Mouse (Mus musculus): ENCODE measurements around the gene Arglu1. TPM values are rescaled to one million over a fixed set of nuclear protein-coding genes. Genes with fewer than 3 reads are reported as not detected.

The Arglu1 gene
- polyA plus RNA-seq, 1 experiment: 20.5 TPM

DNA sequence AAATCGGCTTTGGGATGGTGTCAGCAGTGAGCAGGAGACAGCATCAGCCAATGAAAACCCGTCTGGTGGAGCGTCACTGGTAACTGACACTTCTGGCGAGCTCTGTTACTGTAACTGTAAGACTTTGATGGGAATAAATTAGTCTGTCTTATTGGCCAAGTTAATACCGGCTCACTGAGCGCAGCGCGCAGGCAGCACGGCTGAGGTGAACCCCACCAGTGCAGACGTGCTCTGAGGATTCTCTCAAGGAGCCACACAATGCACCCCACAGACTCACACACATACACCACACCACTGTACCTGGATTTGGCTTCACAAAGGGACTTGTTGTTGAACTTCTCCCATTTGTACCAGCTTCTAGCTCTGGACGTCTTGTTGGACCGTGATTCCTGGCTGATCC is 68.3 kb downstream of the Arglu1 start:
- H3K4me3 ChIP-seq (ENCODE audit: insufficient read depth, low read depth, low read length): no peak overlapping the region
- H3K27me3 ChIP-seq (replicated peaks; ENCODE audit: control insufficient read depth, insufficient read depth, low read length): no peaks in the 10 kb centered on the region; the same call in 1 of the 2 replicates
- DNase-seq: no peak
- H3K27ac ChIP-seq (ENCODE audit: insufficient read depth, low read depth, low read length): no peak overlapping the region
- 90% methylated on average over 12 of the region's 12 CpGs for WGBS
- no peaks in the 10 kb centered on the region for H3K4me1 ChIP-seq (ENCODE audit: control insufficient read depth, insufficient read depth, low read length)
- no peak for TF ChIP-seq POLR2A (IDR thresholded peaks at IDR 0.05; ENCODE audit: low read depth, low read length)
- no peak for TF ChIP-seq CTCF (conservative IDR thresholded peaks at IDR 0.05; ENCODE audit: insufficient read depth, insufficient read length, low read depth, low read length)
- no peaks in the 10 kb centered on the region; the same call in 1 of the 2 replicates for H3K36me3 ChIP-seq (ENCODE audit: control insufficient read depth, insufficient read depth, low read length)

DNA sequence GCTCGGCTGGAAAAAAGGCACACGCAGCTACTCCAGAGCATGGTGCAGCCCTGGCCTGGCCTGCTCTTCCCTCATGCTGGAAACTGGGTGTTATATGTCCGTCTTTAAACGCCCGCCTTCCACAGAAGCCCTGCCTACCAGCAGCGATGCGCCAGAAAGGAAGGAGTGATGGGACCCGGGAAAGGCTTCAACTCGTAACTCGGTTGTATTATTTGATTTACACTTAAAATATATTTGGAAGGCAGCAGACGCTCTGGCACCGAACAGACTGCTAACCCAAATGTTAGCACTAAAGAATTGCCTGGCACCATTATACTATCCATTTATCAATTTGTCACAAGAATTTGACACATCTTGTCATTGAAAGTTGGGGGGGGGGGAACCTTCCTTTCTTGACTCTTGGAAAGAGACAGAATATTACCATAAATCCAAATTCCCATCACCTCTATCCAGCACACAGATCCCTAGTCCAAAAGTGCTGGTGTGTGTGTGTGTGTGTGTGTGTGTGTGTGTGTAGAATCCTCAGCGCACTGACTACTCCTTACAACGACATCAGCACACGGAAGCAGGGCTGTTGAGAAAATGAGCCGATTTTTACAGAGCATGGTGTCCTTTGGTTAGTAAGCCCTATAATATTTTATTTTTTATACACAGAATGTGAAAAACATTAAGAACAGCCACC is 68.9 kb downstream of the Arglu1 start:
- TF ChIP-seq POLR2A (IDR thresholded peaks at IDR 0.05; ENCODE audit: low read depth, low read length) (no peak), CTCF (conservative IDR thresholded peaks at IDR 0.05; ENCODE audit: insufficient read depth, insufficient read length, low read depth, low read length) (no peak)
- Histone ChIP-seq H3K4me3 (ENCODE audit: insufficient read depth, low read depth, low read length) (no peak overlapping the region), H3K27ac (ENCODE audit: insufficient read depth, low read depth, low read length) (no peak overlapping the region), H3K36me3 (ENCODE audit: control insufficient read depth, insufficient read depth, low read length) (no peaks in the 10 kb centered on the region; the same call in 1 of the 2 replicates), H3K27me3 (replicated peaks; ENCODE audit: control insufficient read depth, insufficient read depth, low read length) (no peaks in the 10 kb centered on the region; the same call in 1 of the 2 replicates), H3K4me1 (ENCODE audit: control insufficient read depth, insufficient read depth, low read length) (no peaks in the 10 kb centered on the region)
- WGBS: 87% methylated on average over 16 of the region's 16 CpGs
- no peak for DNase-seq

DNA sequence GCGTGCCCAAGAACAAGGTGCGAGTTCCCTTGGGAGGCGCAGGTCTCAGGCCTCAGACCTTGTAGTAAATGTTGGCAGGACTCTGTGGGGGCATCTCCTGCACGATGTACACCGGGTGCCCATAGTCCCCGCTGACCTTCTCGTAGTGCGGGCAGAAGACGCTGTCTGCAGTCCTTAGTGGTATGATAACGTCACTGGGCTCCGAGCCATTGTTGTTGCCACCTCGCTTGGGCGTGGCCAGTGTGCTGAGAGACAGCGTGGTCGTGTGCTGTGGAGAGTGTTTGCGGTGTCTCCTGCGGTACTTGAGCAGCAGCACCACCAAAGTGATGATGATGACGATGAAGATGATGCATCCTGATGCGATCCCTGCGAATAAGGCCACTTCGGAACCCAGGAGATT is 69.8 kb downstream of the Arglu1 start:
- no peak overlapping the region for H3K27ac ChIP-seq (ENCODE audit: insufficient read depth, low read depth, low read length)
- no peak overlapping the region for H3K4me3 ChIP-seq (ENCODE audit: insufficient read depth, low read depth, low read length)
- no peaks in the 10 kb centered on the region; the same call in 1 of the 2 replicates for H3K36me3 ChIP-seq (ENCODE audit: control insufficient read depth, insufficient read depth, low read length)
- TF ChIP-seq CTCF (conservative IDR thresholded peaks at IDR 0.05; ENCODE audit: insufficient read depth, insufficient read length, low read depth, low read length): no peak
- TF ChIP-seq POLR2A (IDR thresholded peaks at IDR 0.05; ENCODE audit: low read depth, low read length): no peak
- 89% methylated on average over 21 of the region's 21 CpGs for WGBS
- no peaks in the 10 kb centered on the region; the same call in 1 of the 2 replicates for H3K27me3 ChIP-seq (replicated peaks; ENCODE audit: control insufficient read depth, insufficient read depth, low read length)
- H3K4me1 ChIP-seq (ENCODE audit: control insufficient read depth, insufficient read depth, low read length): no peaks in the 10 kb centered on the region
- DNase-seq: no peak

DNA sequence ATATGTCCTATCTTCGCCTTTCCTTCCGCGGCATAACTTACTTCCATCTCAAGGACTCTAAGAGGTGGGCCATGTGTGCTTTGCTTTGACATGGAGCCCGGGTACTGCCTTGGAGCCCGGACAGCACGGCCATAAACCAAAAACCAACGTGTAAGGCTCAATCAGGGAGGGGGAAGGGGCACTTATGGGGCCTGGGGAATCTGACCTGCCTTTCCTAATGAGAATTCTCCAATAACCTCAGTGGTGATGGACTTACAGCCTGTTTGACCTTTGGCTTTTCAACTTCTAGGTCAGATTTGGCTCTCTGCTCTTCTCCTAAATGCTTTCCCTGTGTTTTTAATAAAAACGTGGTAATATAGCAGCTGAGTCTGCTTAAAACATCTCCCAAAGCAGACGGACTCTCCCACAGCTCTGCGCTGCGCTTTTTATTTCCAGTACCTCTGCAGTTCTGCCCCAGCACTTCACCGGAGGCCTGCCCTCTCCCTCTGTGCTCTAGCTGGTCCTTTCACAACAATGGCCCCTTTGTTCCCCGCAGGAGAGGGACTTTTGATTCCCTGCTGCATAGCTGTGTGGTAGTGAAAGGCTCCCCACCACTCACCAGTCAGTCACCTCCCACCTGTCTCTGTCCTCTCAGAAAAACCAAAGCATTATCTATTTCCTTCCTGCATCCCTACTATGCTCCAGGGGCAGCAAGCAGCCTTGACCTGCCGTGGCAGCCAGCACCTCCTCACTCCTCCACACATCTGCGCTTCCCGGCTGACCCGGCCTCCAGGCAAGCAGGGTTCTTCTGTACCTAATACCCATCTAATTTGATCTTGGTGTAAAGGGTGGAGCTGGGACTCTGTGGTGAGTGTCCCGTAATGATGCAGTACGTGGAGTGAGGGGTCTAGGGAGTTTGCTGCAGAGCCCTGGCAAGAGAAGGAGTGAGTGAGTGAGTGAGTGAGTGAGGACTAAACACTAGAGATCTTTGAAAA is 70.8 kb downstream of the Arglu1 start:
- Histone ChIP-seq H3K4me3 (ENCODE audit: insufficient read depth, low read depth, low read length) (no peak overlapping the region), H3K4me1 (ENCODE audit: control insufficient read depth, insufficient read depth, low read length) (no peaks in the 10 kb centered on the region), H3K27me3 (replicated peaks; ENCODE audit: control insufficient read depth, insufficient read depth, low read length) (no peaks in the 10 kb centered on the region; the same call in 1 of the 2 replicates), H3K36me3 (ENCODE audit: control insufficient read depth, insufficient read depth, low read length) (no peaks in the 10 kb centered on the region; the same call in 1 of the 2 replicates), H3K27ac (ENCODE audit: insufficient read depth, low read depth, low read length) (no peak overlapping the region)
- DNase-seq: no peak
- WGBS: 65% methylated on average over 19 of the region's 19 CpGs
- TF ChIP-seq POLR2A (IDR thresholded peaks at IDR 0.05; ENCODE audit: low read depth, low read length) (no peak), CTCF (conservative IDR thresholded peaks at IDR 0.05; ENCODE audit: insufficient read depth, insufficient read length, low read depth, low read length) (no peak)

Other genes starting within 250 kb of the Arglu1 start
- gene Efnb2, start 29.3 kb downstream of the Arglu1 start, polyA plus RNA-seq (2012; rRNA removed): 31.8 and 44.8 TPM in 2 replicates

Data from kidney, adult 2 months (tissue).